Comparison of ENCODE assay signal across 8 mouse cellular contexts in genomic region chr14:8935121-8935520, GRCm38 (mm10).
DNase-seq lines count a peak whose midpoint lies in the region; ATAC-seq lines count a peak whose summit lies in the region.

No protein-coding gene starts in this region.

- no peaks in the 10 kb centered on the region for H3K36me3 ChIP-seq in forebrain, embryonic 10.5 days (replicated peaks)
- no peaks in the 10 kb centered on the region for H3K36me3 ChIP-seq in forebrain, embryonic 16.5 days (ENCODE audit: control insufficient read depth, insufficient read depth)
- H3K36me3 ChIP-seq in forebrain, embryonic 14.5 days (ENCODE audit: control insufficient read depth, insufficient read depth, low read length), result no peaks in the 10 kb centered on the region
- H3K36me3 ChIP-seq in midbrain, embryonic 13.5 days, result no peaks in the 10 kb centered on the region

- no peak for ATAC-seq in forebrain, embryonic 16.5 days
- ATAC-seq in forebrain, embryonic 14.5 days, result peak; percentile 62
- 0 out of 2 replicates have a peak, but pooled peaks have one; percentile 56 for ATAC-seq in midbrain, embryonic 13.5 days

- H3K9ac ChIP-seq in forebrain, embryonic 16.5 days (replicated peaks; ENCODE audit: low read depth, low read length), result no peak overlapping the region
- no peak overlapping the region for H3K9ac ChIP-seq in forebrain, embryonic 14.5 days (ENCODE audit: low read length)
- H3K9ac ChIP-seq in midbrain, embryonic 13.5 days (replicated peaks), result no peak overlapping the region

- H3K4me2 ChIP-seq in forebrain, embryonic 16.5 days (ENCODE audit: low read length), result no peak overlapping the region
- no peak overlapping the region for H3K4me2 ChIP-seq in forebrain, embryonic 14.5 days (ENCODE audit: low read length)
- no peak overlapping the region for H3K4me2 ChIP-seq in midbrain, embryonic 13.5 days (replicated peaks)

- no peaks in the 10 kb centered on the region for H3K4me1 ChIP-seq in forebrain, embryonic 10.5 days
- no peaks in the 10 kb centered on the region for H3K4me1 ChIP-seq in forebrain, embryonic 16.5 days (replicated peaks; ENCODE audit: control insufficient read depth, insufficient read depth, low read length)
- no peaks in the 10 kb centered on the region for H3K4me1 ChIP-seq in forebrain, embryonic 14.5 days (ENCODE audit: control insufficient read depth, insufficient read depth, low read length)
- H3K4me1 ChIP-seq in midbrain, embryonic 13.5 days (replicated peaks), result no peaks in the 10 kb centered on the region

- DNase-seq in forebrain, embryonic 10.5 days (ENCODE audit: extremely low spot score, low spot score), result peak; percentile 16
- peak; percentile 23 for DNase-seq in thymus, postnatal 14 days
- no peak for DNase-seq in thymus, postnatal 36 days
- DNase-seq in forebrain, embryonic 14.5 days (ENCODE audit: low spot score), result peak; percentile 78
- peak; percentile 68 for DNase-seq in layer of hippocampus, adult 11-12 months (ENCODE audit: low spot score)
- DNase-seq in B cell, adult 2 months, result no peak

- no peak overlapping the region for H3K27ac ChIP-seq in forebrain, embryonic 10.5 days
- no peak overlapping the region for H3K27ac ChIP-seq in forebrain, embryonic 16.5 days (ENCODE audit: low read length)
- no peak overlapping the region for H3K27ac ChIP-seq in forebrain, embryonic 14.5 days (ENCODE audit: low read depth, low read length)
- H3K27ac ChIP-seq in midbrain, embryonic 13.5 days, result no peak overlapping the region

- WGBS in forebrain, embryonic 10.5 days, result 34% methylated on average over 5 of the region's 5 CpGs
- WGBS in forebrain, embryonic 16.5 days, result 13% methylated on average over 5 of the region's 5 CpGs
- 20% methylated on average over 5 of the region's 5 CpGs for WGBS in forebrain, embryonic 14.5 days
- WGBS in midbrain, embryonic 13.5 days, result 32% methylated on average over 5 of the region's 5 CpGs

- no peaks in the 10 kb centered on the region for H3K27me3 ChIP-seq in forebrain, embryonic 10.5 days (ENCODE audit: poor library complexity, severe bottlenecking)
- H3K27me3 ChIP-seq in forebrain, embryonic 16.5 days (replicated peaks; ENCODE audit: control insufficient read depth, insufficient read depth, low read length), result no peaks in the 10 kb centered on the region
- H3K27me3 ChIP-seq in forebrain, embryonic 14.5 days (replicated peaks; ENCODE audit: control insufficient read depth, insufficient read depth, low read length), result no peaks in the 10 kb centered on the region
- H3K27me3 ChIP-seq in midbrain, embryonic 13.5 days, result no peaks in the 10 kb centered on the region

- no peak overlapping the region for H3K4me3 ChIP-seq in forebrain, embryonic 10.5 days
- no peak overlapping the region for H3K4me3 ChIP-seq in forebrain, embryonic 16.5 days (replicated peaks; ENCODE audit: low read length)
- H3K4me3 ChIP-seq in forebrain, embryonic 14.5 days (ENCODE audit: low read depth, low read length), result no peak overlapping the region
- no peak overlapping the region for H3K4me3 ChIP-seq in midbrain, embryonic 13.5 days (replicated peaks)

- H3K9me3 ChIP-seq in forebrain, embryonic 10.5 days, result no peaks in the 10 kb centered on the region
- no peaks in the 10 kb centered on the region for H3K9me3 ChIP-seq in forebrain, embryonic 16.5 days (ENCODE audit: control insufficient read depth, low read length)
- H3K9me3 ChIP-seq in forebrain, embryonic 14.5 days (replicated peaks; ENCODE audit: control insufficient read depth, low read length), result no peaks in the 10 kb centered on the region
- no peaks in the 10 kb centered on the region for H3K9me3 ChIP-seq in midbrain, embryonic 13.5 days

Comparison
In these comparisons a context has a peak if more than half of its experiments do, and no peak if none do; other contexts are left out.
1. DNase-seq: peak in forebrain, embryonic 10.5 days (single experiment), thymus, postnatal 14 days (single experiment), forebrain, embryonic 14.5 days (single experiment) and layer of hippocampus, adult 11-12 months (single experiment); none in thymus, postnatal 36 days (0 of 2) and B cell, adult 2 months (0 of 2).